Mouse (Mus musculus) heart, adult 2 months (tissue): ENCODE results near the gene Bsx.

Experiments
- CTCF ChIP-seq: fragments of 200-600 bp; IDR thresholded peaks from 2 replicates; pipeline ENCODE4 v1.8.1; 2022; ENCODE audit warnings: antibody characterized with exemption, mild to moderate bottlenecking, moderate library complexity
- POLR2A ChIP-seq: fragments of 200-500 bp; IDR thresholded peaks from 2 replicates; pipeline ENCODE4 v1.6.1; 2011; ENCODE audit warnings: mild to moderate bottlenecking, low read depth, low read length, control low read depth; ENCODE audit not compliant: insufficient read depth

GRCm38 (mm10) chr9:40927351-40927980 is 53.5 kb downstream of the Bsx start:
- TF ChIP-seq CTCF: no peak
- TF ChIP-seq POLR2A: no peak
